Mouse (Mus musculus): Measurements from ENCODE around the gene Osbpl7. TPM values are rescaled to one million over a fixed set of nuclear protein-coding genes. Genes with fewer than 3 reads are reported as not detected.

Osbpl7 gene
- total and polyA plus RNA-seq, 3 experiments = 11.5 to 18.9 TPM; not detected in 1

DNA sequence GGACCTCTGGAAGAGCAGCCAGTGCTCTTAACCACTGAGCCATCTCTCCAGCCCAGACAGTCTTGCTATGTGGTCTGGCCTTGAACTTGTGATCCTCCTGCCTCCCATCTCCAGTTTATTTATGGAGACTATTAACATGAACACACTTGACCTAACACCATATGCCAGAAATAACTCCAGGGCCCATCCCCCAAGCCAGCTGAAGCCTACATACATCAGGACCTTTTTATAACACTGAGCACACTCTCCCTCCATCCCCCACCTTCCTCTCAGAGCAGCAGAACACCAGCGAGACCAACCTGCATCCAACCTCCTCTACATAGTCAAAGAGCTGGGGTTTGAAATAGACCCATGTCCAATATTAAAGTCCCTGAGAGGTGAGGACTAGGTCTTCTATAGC, 20.7 kb downstream of the Osbpl7 start:
- no peak overlapping the region for H3K27ac ChIP-seq (ENCODE audit: control insufficient read depth, low read depth, low read length)
- H3K9me3 ChIP-seq (replicated peaks; ENCODE audit: insufficient read depth, low read length) = no peaks in the 10 kb centered on the region

DNA sequence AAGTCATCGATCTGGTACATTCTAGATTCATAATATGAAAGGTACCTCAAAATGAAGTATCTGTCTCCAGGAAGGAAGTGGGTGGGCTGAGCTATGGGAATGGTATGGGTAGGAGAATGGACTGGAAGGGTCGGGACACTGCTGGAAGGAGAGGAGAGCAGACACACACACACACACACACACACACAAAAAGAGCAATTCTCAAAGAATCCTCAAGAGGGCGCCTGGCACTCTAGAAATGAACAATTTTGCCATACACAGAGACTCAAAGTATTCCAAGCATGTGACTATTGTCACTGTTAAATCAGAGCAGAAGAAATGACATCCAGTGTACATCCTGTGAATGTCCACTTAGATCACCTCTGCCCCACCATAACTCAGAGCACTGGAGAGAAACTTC, 22.1 kb downstream of the Osbpl7 start:
- H3K36me3 ChIP-seq (ENCODE audit: control insufficient read depth in 1 of 2, insufficient read depth in 2 of 2, low read length in 2 of 2) = no peaks in the 10 kb centered on the region; a peak in 1 of 4 replicates
- DNase-seq (ENCODE audit: low read depth, low spot score) = peak; percentile 80
- no peaks in the 10 kb centered on the region for H3K79me2 ChIP-seq (ENCODE audit: control insufficient read depth, insufficient read depth, low read length, poor library complexity)
- H3K27me3 ChIP-seq (ENCODE audit: control insufficient read depth in 1 of 2, insufficient read depth in 2 of 2, low read length in 2 of 2) = no peaks in the 10 kb centered on the region
- no peaks in the 10 kb centered on the region for H3K9me3 ChIP-seq (replicated peaks; ENCODE audit: insufficient read depth, low read length)
- no peak overlapping the region for H3K9ac ChIP-seq (ENCODE audit: control insufficient read depth, low read depth, low read length, poor library complexity, severe bottlenecking)
- no peaks in the 10 kb centered on the region for H3K4me1 ChIP-seq (ENCODE audit: control insufficient read depth in 1 of 2, insufficient read depth in 2 of 2, low read length in 2 of 2)
- H3K27ac ChIP-seq (ENCODE audit: control insufficient read depth, low read depth, low read length) = no peak overlapping the region
- no peak overlapping the region for H3K4me3 ChIP-seq (ENCODE audit: control insufficient read depth in 1 of 2, insufficient read depth in 1 of 2, low read depth in 2 of 2, low read length in 2 of 2)
- TF ChIP-seq POLR2A (IDR thresholded peaks at IDR 0.05; ENCODE audit: control insufficient read depth in 1 of 2, insufficient read depth in 1 of 2, low read depth in 1 of 2, low read length in 2 of 2, poor library complexity in 1 of 2) (no peak), JUND (IDR thresholded peaks at IDR 0.05; ENCODE audit: low read depth, low read length) (no peak), ZNF384 (IDR thresholded peaks at IDR 0.05; ENCODE audit: low read depth, low read length) (0 out of 2 replicates have a peak, but pooled peaks have one; percentile 28), MAZ (IDR thresholded peaks at IDR 0.05; ENCODE audit: low read depth, low read length) (peak; percentile 63; the same call in 1 of the 2 replicates), ZMIZ1 (IDR thresholded peaks at IDR 0.05; ENCODE audit: low read depth, low read length) (no peak), HCFC1 (IDR thresholded peaks at IDR 0.05; ENCODE audit: low read depth, low read length) (peak; percentile 46; the same call in 1 of the 2 replicates), RAD21 (IDR thresholded peaks at IDR 0.05; ENCODE audit: low read depth, low read length) (peak; percentile 90), SMC3 (IDR thresholded peaks at IDR 0.05; ENCODE audit: low read depth, low read length) (peak; percentile 82), NELFE (IDR thresholded peaks at IDR 0.05; ENCODE audit: low read depth, low read length) (peak; percentile 28; the same call in 1 of the 2 replicates), MXI1 (IDR thresholded peaks at IDR 0.05; ENCODE audit: low read depth, low read length) (0 out of 2 replicates have a peak, but pooled peaks have one; percentile 33), MAX (IDR thresholded peaks at IDR 0.05; ENCODE audit: low read length) (peak; percentile 60), BHLHE40 (IDR thresholded peaks at IDR 0.05; ENCODE audit: borderline replicate concordance, low read depth, low read length) (0 out of 2 replicates have a peak, but pooled peaks have one; percentile 39), POLR2AphosphoS2 (IDR thresholded peaks at IDR 0.05; ENCODE audit: low read length) (no peak), MYC (IDR thresholded peaks at IDR 0.05; ENCODE audit: low read depth, low read length) (peak; percentile 66; the same call in 1 of the 2 replicates), TCF12 (IDR thresholded peaks at IDR 0.05; ENCODE audit: low read depth, low read length) (no peak), RCOR1 (IDR thresholded peaks at IDR 0.05; ENCODE audit: low read depth, low read length) (no peak), CTCF (IDR thresholded peaks at IDR 0.05 in 2 of 3, conservative IDR thresholded peaks at IDR 0.05 in 1 of 3; ENCODE audit: control insufficient read depth in 1 of 3, insufficient read depth in 1 of 3, low read depth in 2 of 3, low read length in 3 of 3, poor library complexity in 1 of 3, severe bottlenecking in 1 of 3) (peak; percentile 49 to 96 (median 73)), UBTF (IDR thresholded peaks at IDR 0.05; ENCODE audit: borderline replicate concordance, insufficient read depth, low read depth, low read length) (no peak), TAL1 (IDR thresholded peaks at IDR 0.05; ENCODE audit: low read length) (no peak), TBP (IDR thresholded peaks at IDR 0.05; ENCODE audit: low read depth, low read length) (no peak), ETS1 (IDR thresholded peaks at IDR 0.05; ENCODE audit: low read depth, low read length) (no peak), CHD1 (IDR thresholded peaks at IDR 0.05; ENCODE audit: low read depth, low read length) (no peak), USF1 (IDR thresholded peaks at IDR 0.05; ENCODE audit: low read depth, low read length) (0 out of 2 replicates have a peak, but pooled peaks have one; percentile 32), MEF2A (IDR thresholded peaks at IDR 0.05; ENCODE audit: extremely low read depth, insufficient replicate concordance, low read depth, low read length, poor library complexity, severe bottlenecking) (no peak), E2F4 (IDR thresholded peaks at IDR 0.05; ENCODE audit: borderline replicate concordance, low read depth, low read length) (no peak), USF2 (IDR thresholded peaks at IDR 0.05; ENCODE audit: borderline replicate concordance in 1 of 2, insufficient read depth in 1 of 2, low read depth in 1 of 2, low read length in 2 of 2) (no peak), ELF1 (IDR thresholded peaks at IDR 0.05; ENCODE audit: low read depth, low read length) (0 out of 2 replicates have a peak, but pooled peaks have one; percentile 37), GATA1 (IDR thresholded peaks at IDR 0.05; ENCODE audit: low read depth, low read length) (no peak), MYB (IDR thresholded peaks at IDR 0.05; ENCODE audit: low read depth, low read length) (0 out of 2 replicates have a peak, but pooled peaks have one; percentile 13)

More for the DNA sequence above, 20.7 kb downstream of the Osbpl7 start:
- no peak overlapping the region for H3K9ac ChIP-seq (ENCODE audit: control insufficient read depth, low read depth, low read length, poor library complexity, severe bottlenecking)
- H3K4me3 ChIP-seq (ENCODE audit: control insufficient read depth in 1 of 2, insufficient read depth in 1 of 2, low read depth in 2 of 2, low read length in 2 of 2) = no peak overlapping the region
- H3K36me3 ChIP-seq (ENCODE audit: control insufficient read depth in 1 of 2, insufficient read depth in 2 of 2, low read length in 2 of 2) = no peaks in the 10 kb centered on the region; a peak in 1 of 4 replicates
- DNase-seq (ENCODE audit: low read depth, low spot score) = no peak
- no peak for TF ChIP-seq CHD1 (IDR thresholded peaks at IDR 0.05; ENCODE audit: low read depth, low read length)
- no peak for TF ChIP-seq ZC3H11A (IDR thresholded peaks at IDR 0.05; ENCODE audit: low read depth, low read length)
- TF ChIP-seq MYB (IDR thresholded peaks at IDR 0.05; ENCODE audit: low read depth, low read length) = no peak
- TF ChIP-seq MEF2A (IDR thresholded peaks at IDR 0.05; ENCODE audit: extremely low read depth, insufficient replicate concordance, low read depth, low read length, poor library complexity, severe bottlenecking) = no peak
- no peak for TF ChIP-seq POLR2AphosphoS5 (IDR thresholded peaks at IDR 0.05; ENCODE audit: borderline replicate concordance, low read depth, low read length)
- no peak for TF ChIP-seq USF2 (IDR thresholded peaks at IDR 0.05; ENCODE audit: borderline replicate concordance in 1 of 2, insufficient read depth in 1 of 2, low read depth in 1 of 2, low read length in 2 of 2)
- no peak for TF ChIP-seq ELF1 (IDR thresholded peaks at IDR 0.05; ENCODE audit: low read depth, low read length)
- no peaks in the 10 kb centered on the region for H3K4me1 ChIP-seq (ENCODE audit: control insufficient read depth in 1 of 2, insufficient read depth in 2 of 2, low read length in 2 of 2)
- no peaks in the 10 kb centered on the region for H3K27me3 ChIP-seq (ENCODE audit: control insufficient read depth in 1 of 2, insufficient read depth in 2 of 2, low read length in 2 of 2)
- no peaks in the 10 kb centered on the region for H3K79me2 ChIP-seq (ENCODE audit: control insufficient read depth, insufficient read depth, low read length, poor library complexity)

Measured in MEL (cell line).